Mouse (Mus musculus): ENCODE measurements at regions not wholly inside any gene's neighbourhood (a gene's known extent, or its start where the extent isn't known, plus 50 kb on each side); places are given as distances from the start of the nearest gene placed in this dataset.

- no peak for DNase-seq (ENCODE audit: extremely low read depth, low read depth)
These were observed 110.4 kb upstream of the Neil3 start for GRCm38 (mm10) chr8:53749263-53749662.

GRCm38 (mm10) chr8:53769211-53769610 is 130.3 kb upstream of the Neil3 start:
- DNase-seq (ENCODE audit: extremely low read depth, low read depth), result no peak

- DNase-seq (ENCODE audit: extremely low read depth, low read depth), result no peak
These were observed 136.6 kb upstream of the Neil3 start for GRCm38 (mm10) chr8:53775511-53775910.

GRCm38 (mm10) chr8:53780886-53781285 is 142.0 kb upstream of the Neil3 start:
- no peak for DNase-seq (ENCODE audit: extremely low read depth, low read depth)

GRCm38 (mm10) chr8:53781885-53782284 is 143.0 kb upstream of the Neil3 start:
- DNase-seq (ENCODE audit: extremely low read depth, low read depth), result no peak

GRCm38 (mm10) chr8:53788202-53788601 is 149.3 kb upstream of the Neil3 start:
- no peak for DNase-seq (ENCODE audit: extremely low read depth, low read depth)

GRCm38 (mm10) chr8:53821148-53821547 is 182.3 kb upstream of the Neil3 start:
- DNase-seq (ENCODE audit: extremely low read depth, low read depth), result no peak

- no peak for DNase-seq (ENCODE audit: extremely low read depth, low read depth)
These were observed 188.5 kb upstream of the Neil3 start for GRCm38 (mm10) chr8:53827395-53827794.

- no peak for DNase-seq (ENCODE audit: extremely low read depth, low read depth)
These were observed 209.0 kb upstream of the Neil3 start for GRCm38 (mm10) chr8:53847821-53848220.

GRCm38 (mm10) chr8:53868567-53868966 is 208.8 kb upstream of the Vegfc start:
- no peak for DNase-seq (ENCODE audit: extremely low read depth, low read depth)

- DNase-seq (ENCODE audit: extremely low read depth, low read depth), result peak; percentile 6
These were observed 207.3 kb upstream of the Vegfc start for GRCm38 (mm10) chr8:53869997-53870596.

GRCm38 (mm10) chr8:53872033-53872619 is 205.3 kb upstream of the Vegfc start:
- DNase-seq (ENCODE audit: extremely low read depth, low read depth), result no peak

- DNase-seq (ENCODE audit: extremely low read depth, low read depth), result no peak
These were observed 198.6 kb upstream of the Vegfc start for GRCm38 (mm10) chr8:53878846-53879245.

- no peak for DNase-seq (ENCODE audit: extremely low read depth, low read depth)
These were observed 195.9 kb upstream of the Vegfc start for GRCm38 (mm10) chr8:53881551-53881950.

- DNase-seq (ENCODE audit: extremely low read depth, low read depth), result no peak
These were observed 185.1 kb upstream of the Vegfc start for GRCm38 (mm10) chr8:53892205-53892710.

GRCm38 (mm10) chr8:53892770-53893169 is 184.6 kb upstream of the Vegfc start:
- DNase-seq (ENCODE audit: extremely low read depth, low read depth), result no peak

- no peak for DNase-seq (ENCODE audit: extremely low read depth, low read depth)
These were observed 155.1 kb upstream of the Vegfc start for GRCm38 (mm10) chr8:53922343-53922742.

- DNase-seq (ENCODE audit: extremely low read depth, low read depth), result no peak
These were observed 146.7 kb upstream of the Vegfc start for GRCm38 (mm10) chr8:53930685-53931084.

GRCm38 (mm10) chr8:53938392-53938791 is 139.0 kb upstream of the Vegfc start:
- no peak for DNase-seq (ENCODE audit: extremely low read depth, low read depth)

GRCm38 (mm10) chr8:53939519-53939918 is 137.9 kb upstream of the Vegfc start:
- no peak for DNase-seq (ENCODE audit: extremely low read depth, low read depth)

GRCm38 (mm10) chr8:53941144-53941543 is 136.3 kb upstream of the Vegfc start:
- DNase-seq (ENCODE audit: extremely low read depth, low read depth), result no peak

GRCm38 (mm10) chr8:53945561-53945960 is 131.8 kb upstream of the Vegfc start:
- DNase-seq (ENCODE audit: extremely low read depth, low read depth), result no peak

- no peak for DNase-seq (ENCODE audit: extremely low read depth, low read depth)
These were observed 130.0 kb upstream of the Vegfc start for GRCm38 (mm10) chr8:53947384-53947783.
